Mouse (Mus musculus) forebrain, embryonic 10.5 days (tissue): ENCODE data around the gene Pacs2. TPM values are rescaled to one million over a fixed set of nuclear protein-coding genes. Genes with fewer than 3 reads are reported as not detected.

Experiments
- DNase-seq: peaks from one replicate; pipeline ENCODE4 v3.0.0-alpha.2; 2017; ENCODE audit warnings: low spot score; ENCODE audit errors: extremely low spot score
- H3K27ac ChIP-seq: fragments of 300-500 bp; sonication (generic); 2 replicates; pipeline ENCODE4 v1.5.1; 2016; ENCODE audit warnings: mild to moderate bottlenecking
- H3K27me3 ChIP-seq: fragments of 300-500 bp; sonication (generic); 2 replicates; pipeline ENCODE4 v1.6.1; 2016; ENCODE audit warnings: mild to moderate bottlenecking; ENCODE audit not compliant: poor library complexity, severe bottlenecking
- H3K36me3 ChIP-seq: fragments of 300-500 bp; sonication (generic); replicated peaks from 2 replicates; pipeline ENCODE4 v1.6.1; 2016; ENCODE audit warnings: mild to moderate bottlenecking, moderate library complexity
- H3K4me1 ChIP-seq: fragments of 300-500 bp; sonication (generic); 2 replicates; pipeline ENCODE4 v1.6.1; 2016
- H3K4me3 ChIP-seq: fragments of 300-500 bp; sonication (generic); 2 replicates; pipeline ENCODE4 v1.5.1; 2016; ENCODE audit warnings: mild to moderate bottlenecking, moderate library complexity
- H3K9me3 ChIP-seq: fragments of 300-500 bp; sonication (generic); 2 replicates; pipeline ENCODE4 v1.6.1; 2016; ENCODE audit warnings: mild to moderate bottlenecking, moderate library complexity
- WGBS: fragments of 180-500 bp; shearing (Covaris S2); methylation state at CpG from one replicate; pipeline ENCODE4 v1.1.7; 2016; 5-methylcytosine and 5-hydroxymethylcytosine counted together
- microRNA-seq: library from miRNA; unstranded; fragments of <30 nt; microRNA quantifications from one replicate; pipeline ENCODE4, GENCODE M21; 2017
- polyA plus RNA-seq: library from polyadenylated mRNA; unstranded; fragments of >200 nt; fragmentation: Nextera tagmentation; extraction: Ambion mirVana; gene quantifications from 2 replicates; pipeline ENCODE4 v1.2.1, GENCODE M21; 2016

Pacs2 gene
- polyA plus RNA-seq, 1 experiment from 2014 or later, result 18.3 TPM

- 87% methylated on average over 4 of the region's 4 CpGs for WGBS
- Histone ChIP-seq H3K4me1 (peaks cover 15% of the 10 kb centered on the region), H3K27me3 (no peaks in the 10 kb centered on the region), H3K9me3 (peaks cover 6% of the 10 kb centered on the region), H3K36me3 (peaks cover 76% of the 10 kb centered on the region), H3K4me3 (no peak overlapping the region), H3K27ac (no peak overlapping the region)
- no peak for DNase-seq
Measured at GRCm38 (mm10) chr12:113107431-113108124, 93.3 kb downstream of the Pacs2 start.

DNA sequence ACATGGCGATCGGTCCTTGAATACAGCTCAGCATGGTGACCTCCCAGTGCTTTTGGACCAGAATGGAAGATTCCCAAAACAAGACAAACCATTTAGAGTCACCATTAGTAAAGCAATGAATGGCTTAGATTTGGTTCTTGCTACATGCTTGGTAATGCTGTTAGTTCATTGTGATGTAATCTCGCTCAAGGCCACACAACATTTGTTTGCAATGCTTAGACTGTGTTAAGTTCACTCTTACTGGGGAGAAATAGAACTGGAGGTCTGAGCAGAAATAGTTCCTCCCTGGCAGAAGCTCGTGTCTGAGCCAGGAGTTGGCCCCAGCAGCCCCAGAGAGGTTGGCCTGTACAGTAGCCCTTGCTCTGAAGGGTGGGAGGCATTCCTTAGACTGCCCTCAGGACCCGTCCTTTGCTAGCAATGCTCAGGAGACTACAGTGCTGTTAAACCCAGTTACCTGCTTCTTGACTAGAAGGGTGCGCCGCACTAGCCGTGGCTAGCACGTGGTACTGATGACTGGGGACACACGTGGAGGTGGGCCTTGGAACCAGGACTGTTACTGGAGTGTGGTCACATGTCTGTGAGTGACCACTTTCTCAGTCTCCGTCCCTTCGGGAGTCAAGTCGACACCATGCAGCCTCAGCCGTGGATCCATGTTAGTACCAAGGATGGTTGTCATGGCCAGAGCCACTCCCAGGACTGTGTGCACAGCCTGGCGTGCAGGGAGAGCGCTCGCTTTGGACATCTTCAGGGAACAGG is 94.4 kb downstream of the Pacs2 start:
- H3K4me1 ChIP-seq, result 0 out of 2 replicates have a peak, but pooled peaks cover 5% of the 10 kb centered on the region
- H3K27ac ChIP-seq, result no peak overlapping the region
- peaks cover 76% of the 10 kb centered on the region for H3K36me3 ChIP-seq
- WGBS, result 92% methylated on average over 17 of the region's 17 CpGs
- no peak for DNase-seq
- H3K9me3 ChIP-seq, result peaks cover 6% of the 10 kb centered on the region
- H3K27me3 ChIP-seq, result no peaks in the 10 kb centered on the region
- no peak overlapping the region for H3K4me3 ChIP-seq

DNA sequence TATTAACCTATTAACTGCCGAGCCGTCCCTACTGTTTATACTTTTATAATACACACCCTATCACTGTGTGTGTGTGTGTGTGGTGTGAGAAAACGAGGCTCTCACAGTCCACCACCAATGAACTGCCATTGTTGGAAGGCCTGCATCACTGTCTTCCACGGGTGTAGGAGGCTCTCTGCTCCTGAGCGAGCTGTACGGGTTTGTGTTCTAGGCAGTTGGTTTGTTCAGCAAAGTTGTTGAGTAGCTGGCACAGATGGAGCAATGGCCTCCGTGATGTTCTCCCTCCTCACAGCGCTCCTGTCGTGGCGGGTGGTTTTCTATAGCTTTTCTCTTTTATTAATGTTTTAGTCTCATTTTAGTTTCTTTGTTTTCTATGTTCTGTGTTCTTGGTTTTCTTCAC is 95.5 kb downstream of the Pacs2 start:
- Histone ChIP-seq H3K27ac (no peak overlapping the region), H3K4me1 (no peaks in the 10 kb centered on the region), H3K4me3 (no peak overlapping the region), H3K36me3 (peaks cover 76% of the 10 kb centered on the region), H3K9me3 (peaks cover 6% of the 10 kb centered on the region), H3K27me3 (no peaks in the 10 kb centered on the region)
- 91% methylated on average over 10 of the region's 10 CpGs for WGBS
- no peak for DNase-seq

GRCm38 (mm10) chr12:113114141-113114540 is 99.8 kb downstream of the Pacs2 start:
- 93% methylated on average over 4 of the region's 4 CpGs for WGBS
- H3K4me1 ChIP-seq, result no peaks in the 10 kb centered on the region
- no peak overlapping the region for H3K27ac ChIP-seq
- no peaks in the 10 kb centered on the region for H3K9me3 ChIP-seq
- no peak overlapping the region for H3K4me3 ChIP-seq
- no peaks in the 10 kb centered on the region for H3K27me3 ChIP-seq
- no peak for DNase-seq
- peaks cover 84% of the 10 kb centered on the region for H3K36me3 ChIP-seq

GRCm38 (mm10) chr12:113114856-113115538 is 100.7 kb downstream of the Pacs2 start:
- Histone ChIP-seq H3K27ac (no peak overlapping the region), H3K36me3 (peaks cover 88% of the 10 kb centered on the region), H3K9me3 (no peaks in the 10 kb centered on the region), H3K4me3 (no peak overlapping the region), H3K27me3 (no peaks in the 10 kb centered on the region), H3K4me1 (no peaks in the 10 kb centered on the region)
- 89% methylated on average over 16 of the region's 16 CpGs for WGBS
- no peak for DNase-seq

- no peak overlapping the region for H3K4me3 ChIP-seq
- peaks cover 98% of the 10 kb centered on the region for H3K36me3 ChIP-seq
- H3K9me3 ChIP-seq, result no peaks in the 10 kb centered on the region
- H3K4me1 ChIP-seq, result no peaks in the 10 kb centered on the region
- no peak overlapping the region for H3K27ac ChIP-seq
- DNase-seq, result peak; percentile 75
- 86% methylated on average over 20 of the region's 20 CpGs for WGBS
- no peaks in the 10 kb centered on the region for H3K27me3 ChIP-seq
Measured at GRCm38 (mm10) chr12:113119516-113120410, 105.5 kb downstream of the Pacs2 start.

Small RNA genes lying within 50 kb of the gene (microRNA-seq; reads per million reads assigned to microRNA genes)
- gene Gm44471, result not detected

Other genes starting within 250 kb of the Pacs2 start
- gene Ahnak2, start 211.9 kb upstream of the Pacs2 start, polyA plus RNA-seq, result 0.05 and 0.11 TPM in 2 replicates
- 11.3 and 12.3 TPM in 2 replicates for gene Clba1, start 205.6 kb upstream of the Pacs2 start, polyA plus RNA-seq
- gene Cdca4, start 185.1 kb upstream of the Pacs2 start, polyA plus RNA-seq, result 189 and 199 TPM in 2 replicates
- gene Gpr132, start 146.3 kb upstream of the Pacs2 start, polyA plus RNA-seq, result 0.06 and 0.07 TPM in 2 replicates
- 2.3 and 3.8 TPM in 2 replicates for gene Jag2, start 84.7 kb upstream of the Pacs2 start, polyA plus RNA-seq
- 61.4 and 70.4 TPM in 2 replicates for gene Nudt14, start 72.4 kb upstream of the Pacs2 start, polyA plus RNA-seq
- 22.4 and 24.2 TPM in 2 replicates for gene Btbd6, start 38.0 kb upstream of the Pacs2 start, polyA plus RNA-seq
- gene Brf1, start 13.8 kb upstream of the Pacs2 start, polyA plus RNA-seq, result 50.8 and 58.1 TPM in 2 replicates
- gene Tex22, start 60.0 kb downstream of the Pacs2 start, polyA plus RNA-seq, result not detected in 2 replicates
- gene Mta1, start 83.8 kb downstream of the Pacs2 start, polyA plus RNA-seq, result 21.2 and 22.7 TPM in 2 replicates
- 172 and 182 TPM in 2 replicates for gene Crip2, start 125.7 kb downstream of the Pacs2 start, polyA plus RNA-seq
- 59.2 and 59.5 TPM in 2 replicates for gene Crip1, start 131.8 kb downstream of the Pacs2 start, polyA plus RNA-seq
- gene Tedc1, start 141.9 kb downstream of the Pacs2 start, polyA plus RNA-seq, result 66.4 and 69.6 TPM in 2 replicates
- 18.7 and 20.3 TPM in 2 replicates for gene Tmem121, start 171.4 kb downstream of the Pacs2 start, polyA plus RNA-seq